Mouse (Mus musculus): ENCODE measurements at regions not wholly inside any gene's neighbourhood (a gene's known extent, or its start where the extent isn't known, plus 50 kb on each side); places are given as distances from the start of the nearest gene placed in this dataset.

- H3K4me3 ChIP-seq, result peak overlapping the region; percentile 46
- no peak for TF ChIP-seq CTCF (IDR thresholded peaks at IDR 0.05)
- H3K27ac ChIP-seq, result no peak overlapping the region
- intact Hi-C loops (cut with DNase I), result no loop called here
- peak; percentile 43 for DNase-seq
These were observed 917.5 kb downstream of the Olfm4 start for GRCm38 (mm10) chr14:80901346-80901745.

GRCm38 (mm10) chr14:80901759-80902163 is 917.9 kb downstream of the Olfm4 start:
- H3K4me3 ChIP-seq, result peak overlapping the region; percentile 46
- no peak for TF ChIP-seq CTCF (IDR thresholded peaks at IDR 0.05)
- H3K27ac ChIP-seq, result no peak overlapping the region
- peak; percentile 32 for DNase-seq
- intact Hi-C loops (cut with DNase I), result no loop called here

GRCm38 (mm10) chr14:80916031-80916430 is 932.1 kb downstream of the Olfm4 start:
- H3K27ac ChIP-seq, result no peak overlapping the region
- TF ChIP-seq CTCF (IDR thresholded peaks at IDR 0.05), result no peak
- intact Hi-C loops (cut with DNase I), result no loop called here
- DNase-seq, result no peak
- H3K4me3 ChIP-seq, result no peak overlapping the region

- Histone ChIP-seq H3K27ac (no peak overlapping the region), H3K4me3 (no peak overlapping the region)
- TF ChIP-seq CTCF (IDR thresholded peaks at IDR 0.05), result no peak
- intact Hi-C loops (cut with DNase I), result no loop called here
- DNase-seq, result no peak
These were observed 939.9 kb downstream of the Olfm4 start for GRCm38 (mm10) chr14:80923732-80924131.

GRCm38 (mm10) chr14:80959966-80960365 is 976.1 kb downstream of the Olfm4 start:
- intact Hi-C loops (cut with DNase I), result no loop called here
- no peak for DNase-seq
- TF ChIP-seq CTCF (IDR thresholded peaks at IDR 0.05), result no peak
- Histone ChIP-seq H3K27ac (no peak overlapping the region), H3K4me3 (no peak overlapping the region)

GRCm38 (mm10) chr14:80975795-80976194 is 991.9 kb downstream of the Olfm4 start:
- intact Hi-C loops (cut with DNase I), result no loop called here
- no peak for TF ChIP-seq CTCF (IDR thresholded peaks at IDR 0.05)

GRCm38 (mm10) chr14:80976662-80977061 is 992.8 kb downstream of the Olfm4 start:
- Histone ChIP-seq H3K27ac (no peak overlapping the region), H3K4me3 (no peak overlapping the region)
- no peak for TF ChIP-seq CTCF (IDR thresholded peaks at IDR 0.05)
- DNase-seq, result no peak
- intact Hi-C loops (cut with DNase I), result no loop called here

More at GRCm38 (mm10) chr14:80975795-80976194, 991.9 kb downstream of the Olfm4 start:
- no peak overlapping the region for H3K4me3 ChIP-seq
- no peak overlapping the region for H3K27ac ChIP-seq
- no peak for DNase-seq

- intact Hi-C loops (cut with DNase I), result no loop called here
These were observed 995.6 kb downstream of the Olfm4 start for GRCm38 (mm10) chr14:80979475-80979874.

GRCm38 (mm10) chr14:80990192-80990591 is 1006.3 kb downstream of the Olfm4 start:
- H3K27ac ChIP-seq, result no peak overlapping the region
- TF ChIP-seq CTCF (IDR thresholded peaks at IDR 0.05), result no peak
- no peak overlapping the region for H3K4me3 ChIP-seq
- no peak for DNase-seq
- intact Hi-C loops (cut with DNase I), result no loop called here

More at GRCm38 (mm10) chr14:80979475-80979874, 995.6 kb downstream of the Olfm4 start:
- TF ChIP-seq CTCF (IDR thresholded peaks at IDR 0.05), result no peak
- no peak for DNase-seq
- Histone ChIP-seq H3K27ac (no peak overlapping the region), H3K4me3 (no peak overlapping the region)

- no peak for TF ChIP-seq CTCF (IDR thresholded peaks at IDR 0.05)
- no peak for DNase-seq
- intact Hi-C loops (cut with DNase I), result no loop called here
- H3K27ac ChIP-seq, result no peak overlapping the region
- H3K4me3 ChIP-seq, result no peak overlapping the region
These were observed 1006.9 kb downstream of the Olfm4 start for GRCm38 (mm10) chr14:80990679-80991286.

GRCm38 (mm10) chr14:80999030-80999429 is 1015.1 kb downstream of the Olfm4 start:
- no peak for TF ChIP-seq CTCF (IDR thresholded peaks at IDR 0.05)

GRCm38 (mm10) chr14:81013208-81013607 is 1029.3 kb downstream of the Olfm4 start:
- TF ChIP-seq CTCF (IDR thresholded peaks at IDR 0.05), result no peak
- no peak for DNase-seq
- Histone ChIP-seq H3K4me3 (no peak overlapping the region), H3K27ac (no peak overlapping the region)
- intact Hi-C loops (cut with DNase I), result no loop called here

More at GRCm38 (mm10) chr14:80999030-80999429, 1015.1 kb downstream of the Olfm4 start:
- no peak for DNase-seq
- no peak overlapping the region for H3K4me3 ChIP-seq
- no peak overlapping the region for H3K27ac ChIP-seq
- intact Hi-C loops (cut with DNase I), result no loop called here

- intact Hi-C loops (cut with DNase I), result no loop called here
- no peak for TF ChIP-seq CTCF (IDR thresholded peaks at IDR 0.05)
These were observed 1047.6 kb downstream of the Olfm4 start for GRCm38 (mm10) chr14:81031475-81031874.

GRCm38 (mm10) chr14:81037635-81038034 is 1053.8 kb downstream of the Olfm4 start:
- no peak overlapping the region for H3K4me3 ChIP-seq
- no peak for TF ChIP-seq CTCF (IDR thresholded peaks at IDR 0.05)
- intact Hi-C loops (cut with DNase I), result no loop called here
- H3K27ac ChIP-seq, result no peak overlapping the region
- DNase-seq, result no peak

More at GRCm38 (mm10) chr14:81031475-81031874, 1047.6 kb downstream of the Olfm4 start:
- Histone ChIP-seq H3K27ac (no peak overlapping the region), H3K4me3 (no peak overlapping the region)
- DNase-seq, result no peak

Measured in gastrocnemius, adult 2 months (tissue).